Mouse (Mus musculus) subcutaneous adipose tissue, adult 2 months (tissue): Measurements from ENCODE around the gene Gm17545. TPM values are rescaled to one million over a fixed set of nuclear protein-coding genes. Genes with fewer than 3 reads are reported as not detected.

Source experiments
- polyA plus RNA-seq: library from polyadenylated mRNA; depleted of rRNA; stranded (reverse); fragments of >200 nt; gene quantifications from 2 replicates; pipeline ENCODE4 v1.2.3, GENCODE M21; 2012; ENCODE audit warnings: low replicate concordance; rRNA removed

Gene Gm17545
- not detected in 2 replicates for polyA plus RNA-seq

DNA sequence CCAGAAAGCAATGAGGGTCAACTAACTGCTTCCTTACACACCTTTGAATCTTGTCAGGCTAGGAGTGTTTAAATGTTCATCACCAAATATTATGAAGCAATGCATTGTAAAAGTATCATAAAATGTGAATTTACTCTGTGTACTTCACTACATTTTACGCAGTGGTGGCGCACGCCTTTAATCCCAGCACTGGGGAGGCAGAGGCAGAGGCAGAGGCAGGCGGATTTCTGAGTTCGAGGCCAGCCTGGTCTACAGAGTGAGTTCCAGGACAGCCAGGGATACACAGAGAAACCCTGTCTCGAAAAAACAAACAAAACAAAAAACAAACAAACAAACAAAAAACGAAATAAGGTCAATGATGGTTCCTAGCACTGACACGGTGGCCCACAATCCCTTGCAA lies at the start of gene Gm17545:
TSS of gene Gm17545 (plus strand) at position 301 of the 400 bp plus-strand sequence.

DNA sequence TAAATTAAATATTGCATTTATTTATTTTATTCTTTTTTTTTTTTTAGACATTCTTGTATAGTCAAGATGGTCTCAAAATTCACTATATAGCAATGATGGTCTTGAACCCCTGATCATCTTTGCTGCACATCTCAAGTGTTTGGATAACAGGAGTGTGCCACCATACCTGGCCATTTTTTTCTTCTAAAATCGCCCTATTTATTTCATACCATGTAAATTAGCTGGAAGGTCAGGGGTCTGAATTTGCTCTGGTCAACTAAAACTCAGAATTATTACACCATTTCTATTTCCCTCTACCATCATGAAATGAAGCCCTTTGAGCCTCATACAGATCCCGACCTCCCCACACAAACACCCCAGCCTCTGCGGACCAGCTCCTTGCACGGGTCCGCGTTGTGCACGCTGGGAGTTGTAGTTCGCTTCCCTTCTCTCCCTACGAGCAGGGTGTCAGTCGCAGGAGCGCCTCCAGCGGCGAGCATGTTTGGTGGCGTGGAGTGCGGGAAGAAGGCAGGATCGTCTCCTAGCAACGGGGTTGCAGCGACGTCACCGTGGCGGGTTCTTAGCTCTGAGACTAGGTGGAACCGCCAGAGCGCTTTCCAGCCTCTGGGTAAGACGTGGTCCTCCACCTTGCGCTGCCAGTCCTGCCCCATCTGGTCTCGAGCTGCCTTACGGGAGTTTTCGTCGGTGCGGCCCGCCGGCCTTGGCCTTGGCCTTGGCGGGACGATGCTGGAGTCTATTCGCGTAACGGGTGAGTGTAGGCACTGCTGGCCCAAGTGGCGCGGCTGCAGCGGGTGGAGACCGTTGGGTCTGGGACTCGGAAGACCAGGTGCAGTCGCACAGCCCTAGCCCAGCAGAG lies 42.9 kb upstream of the Gm17545 start, which contains the start of gene 9530077C05Rik:
TSS of gene 9530077C05Rik (plus strand) at position 512 of the 856 bp plus-strand sequence.

DNA sequence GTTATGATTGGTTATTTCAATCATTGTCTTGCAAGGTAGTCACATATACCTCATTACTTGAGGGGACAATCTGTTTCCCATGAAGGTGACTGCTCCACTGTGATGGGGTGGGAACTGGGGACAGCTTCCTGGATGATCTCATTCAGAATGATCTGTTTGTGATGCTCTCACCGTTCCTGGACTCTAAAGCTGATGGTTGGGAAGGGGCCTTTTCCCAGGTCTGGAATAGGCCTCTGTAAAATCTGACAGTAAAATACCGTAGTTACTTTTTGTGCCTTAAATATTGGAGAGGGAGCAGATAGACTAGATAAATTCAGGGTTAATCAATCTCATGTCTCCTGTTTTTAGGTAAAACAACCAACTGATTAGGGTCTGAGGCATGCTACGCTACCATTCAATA lies 15.6 kb downstream of the Gm17545 start, which contains the start of gene Rp9:
TSS of gene Rp9 (minus strand) at position 101 of the 400 bp plus-strand sequence.

DNA sequence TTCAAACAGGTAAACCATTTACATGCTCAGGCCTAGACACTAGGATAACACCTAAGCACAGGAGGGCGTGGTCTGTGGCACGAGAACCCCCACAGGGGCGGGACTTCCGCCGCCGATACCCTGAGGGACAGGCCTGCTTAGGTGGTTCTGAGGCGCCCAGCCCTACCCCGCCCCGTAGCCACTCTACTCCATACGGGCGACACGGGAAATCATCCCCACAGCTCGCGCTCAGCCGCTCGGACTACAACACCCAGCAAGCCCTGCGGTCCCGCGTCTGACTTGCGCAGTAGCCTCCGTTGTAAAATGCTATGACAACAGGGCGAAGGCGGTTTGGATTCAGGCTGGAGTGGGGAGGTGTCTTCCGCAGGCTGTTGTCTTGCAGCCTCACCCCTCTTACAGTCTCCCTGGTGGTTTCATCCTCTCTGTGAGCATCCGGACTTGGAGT lies 21.4 kb downstream of the Gm17545 start, which contains the start of gene Bbs9:
TSS of gene Bbs9 (plus strand) at position 292 of the 445 bp plus-strand sequence.

Other genes starting within 250 kb of the Gm17545 start
- 19.3 and 20.7 TPM in 2 replicates for gene Zfp809, start 228.6 kb upstream of the Gm17545 start, polyA plus RNA-seq
- gene Zfp599, start 194.4 kb upstream of the Gm17545 start, polyA plus RNA-seq = 0.04 and 0.71 TPM in 2 replicates
- gene Zfp810, start 146.6 kb upstream of the Gm17545 start, polyA plus RNA-seq = 7.9 and 8.0 TPM in 2 replicates
- 2.0 and 4.9 TPM in 2 replicates for gene Anln, start 65.1 kb upstream of the Gm17545 start, polyA plus RNA-seq
- gene 9530077C05Rik, start 42.8 kb upstream of the Gm17545 start, polyA plus RNA-seq = 0.37 and 2.2 TPM in 2 replicates
- gene Rp9, start 15.5 kb downstream of the Gm17545 start, polyA plus RNA-seq = 24.5 and 54.4 TPM in 2 replicates
- 10.7 and 15.5 TPM in 2 replicates for gene Bbs9, start 21.4 kb downstream of the Gm17545 start, polyA plus RNA-seq